Comparison of ENCODE assay signal across 15 mouse cellular contexts in genomic region chr16:11776528-11776927, GRCm38 (mm10).
"Had no signal": no experiment of that assay in that cellular context is flagged by ENCODE, and none has a peak within 500 bp of the region (broad histone marks: within the 10 kb centered on the region; RNA-seq: fewer than 3 reads in every experiment).

No protein-coding gene starts in this region.

- H3K27ac ChIP-seq: kidney, embryonic 15.5 days; layer of hippocampus, adult 2 months; left cerebral cortex, adult 2 months; limb, embryonic 10.5 days; liver, embryonic 15.5 days; macrophage; midbrain, embryonic 15.5 days; neural tube, embryonic 12.5 days had no signal

- H3K27me3 ChIP-seq: kidney, embryonic 15.5 days; liver, embryonic 15.5 days; midbrain, embryonic 15.5 days; neural tube, embryonic 12.5 days had no signal

- H3K4me3 ChIP-seq: kidney, embryonic 15.5 days; layer of hippocampus, adult 2 months; left cerebral cortex, adult 2 months; limb, embryonic 10.5 days; liver, embryonic 15.5 days; megakaryocyte, embryonic 14.5 days; midbrain, embryonic 15.5 days; neural tube, embryonic 12.5 days had no signal

- H3K9ac ChIP-seq: kidney, embryonic 15.5 days; liver, embryonic 15.5 days; midbrain, embryonic 15.5 days; neural tube, embryonic 12.5 days had no signal

- H3K9me3 ChIP-seq: kidney, embryonic 15.5 days; limb, embryonic 10.5 days; liver, embryonic 15.5 days; midbrain, embryonic 15.5 days; neural tube, embryonic 12.5 days had no signal

- DNase-seq: lung, adult 2 months; thymus, adult 2 months; thymus, postnatal 25 days had no signal

- H3K4me1 ChIP-seq: kidney, embryonic 15.5 days; liver, embryonic 15.5 days; midbrain, embryonic 15.5 days; neural tube, embryonic 12.5 days had no signal

- ATAC-seq: lung, postnatal 0 days; midbrain, embryonic 15.5 days had no signal

- H3K36me3 ChIP-seq: kidney, embryonic 15.5 days; limb, embryonic 10.5 days; liver, embryonic 15.5 days; midbrain, embryonic 15.5 days; neural tube, embryonic 12.5 days had no signal

- H3K4me2 ChIP-seq: kidney, embryonic 15.5 days; liver, embryonic 11.5 days; liver, embryonic 15.5 days; midbrain, embryonic 11.5 days; midbrain, embryonic 15.5 days; neural tube, embryonic 12.5 days had no signal
